Mouse (Mus musculus): Measurements from ENCODE around the gene Uaca.

DNA sequence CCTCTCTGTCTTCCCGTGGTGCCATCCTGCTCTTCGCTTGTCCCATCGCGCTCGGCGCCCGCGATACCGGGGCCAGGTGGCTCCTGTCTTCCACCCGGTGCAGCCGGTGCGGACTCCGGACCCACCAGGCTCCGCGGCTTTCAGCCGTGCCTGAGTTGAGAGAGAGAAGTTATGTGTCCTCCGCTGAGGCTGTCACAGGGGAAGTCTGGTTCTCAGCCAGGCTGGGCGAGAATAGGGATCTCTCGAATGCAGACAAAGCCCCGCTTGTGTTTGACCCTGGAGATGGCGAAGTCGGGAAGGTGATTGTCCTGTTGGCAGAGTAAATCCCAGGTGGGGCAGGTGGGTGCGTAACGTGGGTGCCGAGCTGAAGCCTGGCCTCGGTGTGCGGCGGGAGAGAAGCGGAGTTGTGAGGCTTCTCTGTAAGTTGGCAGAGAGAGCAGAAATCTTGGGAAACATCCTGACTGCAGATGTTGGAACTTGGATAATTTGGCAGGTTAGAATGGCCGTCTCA is 554 bp downstream of the Uaca start:
- TF ChIP-seq CTCF (conservative IDR thresholded peaks at IDR 0.05; ENCODE audit: low read length) (no peak), POU5F1 (IDR thresholded peaks at IDR 0.05; ENCODE audit: borderline replicate concordance, low read length) (no peak)
